Mouse (Mus musculus): Measurements from ENCODE around the gene Cetn3. TPM values are rescaled to one million over a fixed set of nuclear protein-coding genes. Genes with fewer than 3 reads are reported as not detected.
A peak's percentile ranks its signal among the peaks of the same experiment; 100 is the strongest.

The Cetn3 gene
- total and polyA plus RNA-seq, 3 experiments: 55.6 to 211 (median 158) TPM

GRCm38 (mm10) chr13:81836386-81837177, 53.7 kb downstream of the Cetn3 start:
- Histone ChIP-seq H3K4me3 (replicated peaks in 1 of 3; ENCODE audit: low read depth in 2 of 3, low read length in 2 of 3, poor library complexity in 1 of 3) (no peak overlapping the region), H3K36me3 (replicated peaks in 1 of 2; ENCODE audit: control insufficient read depth in 1 of 2, insufficient read depth in 1 of 2, low read length in 1 of 2) (no peaks in the 10 kb centered on the region), H3K4me2 (ENCODE audit: insufficient read depth, low read depth, poor library complexity, severe bottlenecking) (no peak overlapping the region), H3K27me3 (replicated peaks) (no peaks in the 10 kb centered on the region), H3K9ac (ENCODE audit: insufficient read depth, low read depth) (no peak overlapping the region), H3K4me1 (ENCODE audit: control insufficient read depth in 1 of 2, insufficient read depth in 2 of 2) (peaks cover 11 to 19% of the 10 kb centered on the region in 2 experiments; a peak in 3 of 4 replicates), H3K27ac (ENCODE audit: insufficient read depth, low read depth) (no peak overlapping the region), H3K9me3 (replicated peaks; ENCODE audit: low read length) (no peaks in the 10 kb centered on the region), H3K79me2 (replicated peaks; ENCODE audit: control insufficient read depth, extremely low read depth, insufficient read depth, poor library complexity, severe bottlenecking) (no peaks in the 10 kb centered on the region)
- no peak for DNase-seq (ENCODE audit: extremely low read depth)
- dilution Hi-C loops (cut with MboI; ENCODE audit: extremely low pct_ligation_motif_present, extremely low pct_unique_long_range_greater_than_20kb, low sequenced_read_pairs) (no loop called here), in situ Hi-C loops (cut with MboI; ENCODE audit: low pct_ligation_motif_present, low pct_unique_long_range_greater_than_20kb, low sequenced_read_pairs) (no loop called here)
- TF ChIP-seq USF2 (conservative IDR thresholded peaks at IDR 0.05; ENCODE audit: low read depth, low read length) (no peak), ZKSCAN1 (IDR thresholded peaks at IDR 0.05; ENCODE audit: borderline replicate concordance, low read depth, low read length) (no peak), ZC3H11A (IDR thresholded peaks at IDR 0.05; ENCODE audit: low read depth, low read length) (no peak), CHD2 (IDR thresholded peaks at IDR 0.05; ENCODE audit: low read length) (no peak), MYC (IDR thresholded peaks at IDR 0.05; ENCODE audit: low read depth, low read length) (no peak), KAT2A (IDR thresholded peaks at IDR 0.05; ENCODE audit: insufficient replicate concordance, low read length) (no peak), GABPA (IDR thresholded peaks at IDR 0.05; ENCODE audit: insufficient replicate concordance, low read depth, low read length) (no peak), MAX (IDR thresholded peaks at IDR 0.05; ENCODE audit: low read length) (no peak), NRF1 (IDR thresholded peaks at IDR 0.05; ENCODE audit: low read depth, low read length) (no peak), CTCF (conservative IDR thresholded peaks at IDR 0.05 in 1 of 2, IDR thresholded peaks at IDR 0.05 in 1 of 2; ENCODE audit: low read depth in 2 of 2, low read length in 2 of 2) (no peak), UBTF (IDR thresholded peaks at IDR 0.05; ENCODE audit: low read depth, low read length) (no peak), EP300 (IDR thresholded peaks at IDR 0.05; ENCODE audit: low read length) (no peak), MEF2A (IDR thresholded peaks at IDR 0.05; ENCODE audit: borderline replicate concordance, low read depth, low read length) (no peak)

- H3K4me3 ChIP-seq (replicated peaks in 1 of 3; ENCODE audit: low read depth in 2 of 3, low read length in 2 of 3, poor library complexity in 1 of 3): no peak overlapping the region
- TF ChIP-seq RCOR1 (conservative IDR thresholded peaks at IDR 0.05; ENCODE audit: low read depth, low read length) (peak; percentile 56; the same call in 1 of the 2 replicates), EP300 (IDR thresholded peaks at IDR 0.05; ENCODE audit: low read length) (peak; percentile 78), MAFK (IDR thresholded peaks at IDR 0.05; ENCODE audit: insufficient replicate concordance, low read length) (peak; percentile 27; the same call in 1 of the 2 replicates), TCF12 (IDR thresholded peaks at IDR 0.05; ENCODE audit: low read depth, low read length) (0 out of 2 replicates have a peak, but pooled peaks have one; percentile 15), PAX5 (IDR thresholded peaks at IDR 0.05; ENCODE audit: low read length) (no peak), MEF2A (IDR thresholded peaks at IDR 0.05; ENCODE audit: borderline replicate concordance, low read depth, low read length) (no peak; the same call in 1 of the 2 replicates), JUND (conservative IDR thresholded peaks at IDR 0.05; ENCODE audit: low read depth, low read length) (peak; percentile 61), BHLHE40 (IDR thresholded peaks at IDR 0.05; ENCODE audit: low read depth, low read length) (peak; percentile 34; the same call in 1 of the 2 replicates), JUN (IDR thresholded peaks at IDR 0.05; ENCODE audit: insufficient read depth, low read depth, low read length) (peak; percentile 78), IRF4 (IDR thresholded peaks at IDR 0.05; ENCODE audit: low read depth, low read length) (peak; percentile 78), ETS1 (conservative IDR thresholded peaks at IDR 0.05; ENCODE audit: low read depth, low read length) (no peak)
- no peaks in the 10 kb centered on the region for H3K9me3 ChIP-seq (replicated peaks; ENCODE audit: low read length)
- in situ Hi-C loops (cut with MboI; ENCODE audit: low pct_ligation_motif_present, low pct_unique_long_range_greater_than_20kb, low sequenced_read_pairs): no loop called here
- no peak overlapping the region for H3K4me2 ChIP-seq (ENCODE audit: insufficient read depth, low read depth, poor library complexity, severe bottlenecking)
- H3K79me2 ChIP-seq (replicated peaks; ENCODE audit: control insufficient read depth, extremely low read depth, insufficient read depth, poor library complexity, severe bottlenecking): no peaks in the 10 kb centered on the region
- no peaks in the 10 kb centered on the region for H3K36me3 ChIP-seq (replicated peaks in 1 of 2; ENCODE audit: control insufficient read depth in 1 of 2, insufficient read depth in 1 of 2, low read length in 1 of 2)
- peaks cover 11 to 19% of the 10 kb centered on the region in 2 experiments; a peak in 3 of 4 replicates for H3K4me1 ChIP-seq (ENCODE audit: control insufficient read depth in 1 of 2, insufficient read depth in 2 of 2)
- dilution Hi-C loops (cut with MboI; ENCODE audit: extremely low pct_ligation_motif_present, extremely low pct_unique_long_range_greater_than_20kb, low sequenced_read_pairs): no loop called here
- H3K27me3 ChIP-seq (replicated peaks): no peaks in the 10 kb centered on the region
- H3K9ac ChIP-seq (ENCODE audit: insufficient read depth, low read depth): no peak overlapping the region
- DNase-seq (ENCODE audit: extremely low read depth): no peak
- H3K27ac ChIP-seq (ENCODE audit: insufficient read depth, low read depth): no peak overlapping the region
These were observed 55.1 kb downstream of the Cetn3 start for GRCm38 (mm10) chr13:81838016-81838415.
